Mouse (Mus musculus) heart, postnatal 0 days (tissue): ENCODE measurements around the gene Impg1.

Source experiments
- CTCF ChIP-seq: IDR thresholded peaks from 2 replicates; pipeline ENCODE4 v1.5.1; 2016; ENCODE audit warnings: antibody characterized with exemption, control low read depth, low read depth
- EP300 ChIP-seq: IDR thresholded peaks from 2 replicates; pipeline ENCODE4 v1.6.1; 2016; ENCODE audit warnings: antibody characterized with exemption, low read depth

- no peak for TF ChIP-seq CTCF
- no peak for TF ChIP-seq EP300
These were observed 44.3 kb upstream of the Impg1 start for GRCm38 (mm10) chr9:80509464-80510153.
